Mouse (Mus musculus) CH12.LX (cell line): ENCODE data around the gene C1qtnf5.

Experiments
- CTCF ChIP-seq, 2 experiments: IDR thresholded peaks in 1 of 2; conservative IDR thresholded peaks in 1 of 2; 2 replicates each; pipeline ENCODE4 v1.5.1; 2011 to 2012; ENCODE audit warnings: low read depth in 2 of 2, low read length in 2 of 2, improper control_type of control experiment in 1 of 2, inconsistent platforms in 1 of 2, mild to moderate bottlenecking in 1 of 2, moderate library complexity in 1 of 2
- E2F4 ChIP-seq: IDR thresholded peaks from 2 replicates; pipeline ENCODE4 v1.6.1; 2011; ENCODE audit warnings: low read depth, low read length, improper control_type of control experiment; ENCODE audit not compliant: insufficient replicate concordance
- EP300 ChIP-seq: IDR thresholded peaks from 2 replicates; pipeline ENCODE4 v1.6.1; 2011; ENCODE audit warnings: low read length, improper control_type of control experiment
- GABPA ChIP-seq: IDR thresholded peaks from 2 replicates; pipeline ENCODE4 v1.6.1; 2012; ENCODE audit warnings: low read depth, low read length, improper control_type of control experiment, inconsistent platforms; ENCODE audit not compliant: insufficient replicate concordance
- MAFK ChIP-seq: IDR thresholded peaks from 2 replicates; pipeline ENCODE4 v1.6.1; 2011; ENCODE audit warnings: low read length, improper control_type of control experiment; ENCODE audit not compliant: insufficient replicate concordance
- MEF2A ChIP-seq: IDR thresholded peaks from 2 replicates; pipeline ENCODE4 v1.6.1; 2014; ENCODE audit warnings: low read depth, mild to moderate bottlenecking, inconsistent platforms, low read length, improper control_type of control experiment, borderline replicate concordance
- PAX5 ChIP-seq: IDR thresholded peaks from 2 replicates; pipeline ENCODE4 v1.6.1; 2012; ENCODE audit warnings: low read length, inconsistent platforms, mixed read lengths
- POLR2AphosphoS2 ChIP-seq: IDR thresholded peaks from 2 replicates; pipeline ENCODE4 v1.6.1; 2011; ENCODE audit warnings: low read depth, low read length, improper control_type of control experiment
- TCF12 ChIP-seq: IDR thresholded peaks from 2 replicates; pipeline ENCODE4 v1.6.1; 2014; ENCODE audit warnings: low read depth, mild to moderate bottlenecking, inconsistent platforms, low read length, improper control_type of control experiment
- USF1 ChIP-seq: IDR thresholded peaks from 2 replicates; pipeline ENCODE4 v1.6.1; 2014; ENCODE audit warnings: low read depth, mild to moderate bottlenecking, inconsistent platforms, low read length, improper control_type of control experiment
- ZC3H11A ChIP-seq: IDR thresholded peaks from 2 replicates; pipeline ENCODE4 v1.6.1; 2012; ENCODE audit warnings: low read depth, mild to moderate bottlenecking, inconsistent platforms, low read length, improper control_type of control experiment
- ZNF384 ChIP-seq: IDR thresholded peaks from 2 replicates; pipeline ENCODE4 v1.6.1; 2012; ENCODE audit warnings: low read depth, low read length, improper control_type of control experiment, inconsistent platforms

GRCm38 (mm10) chr9:44144023-44144717 is 37.1 kb downstream of the C1qtnf5 start:
- TF ChIP-seq ZNF384: no peak
- TF ChIP-seq GABPA: no peak
- TF ChIP-seq CTCF (conservative IDR thresholded peaks at IDR 0.05 in 1 of 2, IDR thresholded peaks at IDR 0.05 in 1 of 2; ENCODE audit: low read depth in 2 of 2, low read length in 2 of 2): peak in 1 of 2 experiments; percentile 28; a peak in 2 of 4 replicates
- no peak for TF ChIP-seq MAFK
- no peak for TF ChIP-seq MEF2A
- no peak for TF ChIP-seq ZC3H11A
- no peak for TF ChIP-seq PAX5
- TF ChIP-seq USF1: no peak
- no peak for TF ChIP-seq POLR2AphosphoS2
- no peak for TF ChIP-seq EP300
- TF ChIP-seq E2F4: no peak
- TF ChIP-seq TCF12: no peak
